Comparison of ENCODE assay signal across 8 mouse cellular contexts in genomic region chr2:126707438-126707779, GRCm38 (mm10). TPM values are rescaled to one million over a fixed set of nuclear protein-coding genes. Genes with fewer than 3 reads are reported as not detected.
DNase-seq lines count a peak whose midpoint lies in the region; ATAC-seq and TF ChIP-seq lines count a peak whose summit lies in the region.

No protein-coding gene starts in this region.

- H3K9me3 ChIP-seq in heart, embryonic 12.5 days (replicated peaks) = no peaks in the 10 kb centered on the region
- H3K9me3 ChIP-seq in G1E (replicated peaks) = 0 out of 2 replicates have a peak, but pooled peaks cover 2% of the 10 kb centered on the region
- H3K9me3 ChIP-seq in hindbrain, embryonic 12.5 days (replicated peaks) = no peaks in the 10 kb centered on the region
- H3K9me3 ChIP-seq in midbrain, embryonic 10.5 days (replicated peaks) = no peaks in the 10 kb centered on the region

- H3K9ac ChIP-seq in heart, embryonic 12.5 days = peak overlapping the region; percentile 94
- H3K9ac ChIP-seq in hindbrain, embryonic 12.5 days = peak overlapping the region; percentile 82

- intact Hi-C loops in heart, postnatal 25 days (cut with DNase I) = loop anchor here (2.0 kb wide), 1 partner anchor 33 kb away; no protein-coding TSS in a partner anchor

- peaks cover 7% of the 10 kb centered on the region for H3K27me3 ChIP-seq in heart, embryonic 12.5 days (replicated peaks)
- H3K27me3 ChIP-seq in G1E (ENCODE audit: insufficient read depth, low read length) = no peaks in the 10 kb centered on the region; the same call in 1 of the 2 replicates
- H3K27me3 ChIP-seq in hindbrain, embryonic 12.5 days = peaks cover 9% of the 10 kb centered on the region; the same call in 1 of the 2 replicates
- H3K27me3 ChIP-seq in midbrain, embryonic 10.5 days (ENCODE audit: low read depth, poor library complexity, severe bottlenecking) = peaks cover 4% of the 10 kb centered on the region; the same call in 1 of the 2 replicates

- no peak for TF ChIP-seq CTCF in G1E (IDR thresholded peaks at IDR 0.05; ENCODE audit: low read depth, low read length)

- peak overlapping the region; percentile 77 for H3K27ac ChIP-seq in heart, embryonic 12.5 days (ENCODE audit: poor library complexity, severe bottlenecking)
- peak overlapping the region; percentile 76 for H3K27ac ChIP-seq in hindbrain, embryonic 12.5 days
- peak overlapping the region; percentile 89 for H3K27ac ChIP-seq in midbrain, embryonic 10.5 days (replicated peaks)

- peak; percentile 80 for ATAC-seq in heart, embryonic 12.5 days (ENCODE audit: insufficient number of reproducible peaks, low FRiP score)
- no peak for ATAC-seq in G1E (ENCODE audit: extremely low read depth, insufficient number of reproducible peaks, low FRiP score, poor library complexity, severe bottlenecking)
- ATAC-seq in hindbrain, embryonic 12.5 days (ENCODE audit: low FRiP score) = peak; percentile 86
- no peak; the same call in 1 of the 2 replicates for ATAC-seq in cerebellum, adult (ENCODE audit: insufficient number of reproducible peaks, low FRiP score, low TSS enrichment)

- H3K4me1 ChIP-seq in heart, embryonic 12.5 days (replicated peaks) = peaks cover 6% of the 10 kb centered on the region
- H3K4me1 ChIP-seq in G1E (ENCODE audit: insufficient read depth, low read depth, low read length) = peaks cover 10% of the 10 kb centered on the region
- peaks cover 10% of the 10 kb centered on the region for H3K4me1 ChIP-seq in hindbrain, embryonic 12.5 days
- peaks cover 14% of the 10 kb centered on the region for H3K4me1 ChIP-seq in midbrain, embryonic 10.5 days

- peaks cover 4% of the 10 kb centered on the region; the same call in 1 of the 2 replicates for H3K36me3 ChIP-seq in heart, embryonic 12.5 days
- H3K36me3 ChIP-seq in G1E (replicated peaks) = peaks cover 17% of the 10 kb centered on the region
- no peaks in the 10 kb centered on the region for H3K36me3 ChIP-seq in hindbrain, embryonic 12.5 days
- H3K36me3 ChIP-seq in midbrain, embryonic 10.5 days = no peaks in the 10 kb centered on the region

- DNase-seq in heart, postnatal 25 days (ENCODE audit: low spot score) = no peak
- DNase-seq in G1E (ENCODE audit: low spot score) = no peak
- no peak for DNase-seq in midbrain, embryonic 10.5 days (ENCODE audit: low spot score)
- no peak for DNase-seq in gastrocnemius, adult 18-20 months (ENCODE audit: low spot score)
- DNase-seq in yolk sac, embryonic 10.5 days (ENCODE audit: low spot score) = no peak

- H3K4me3 ChIP-seq in heart, embryonic 12.5 days = peak overlapping the region; percentile 94
- peak overlapping the region; percentile 96 for H3K4me3 ChIP-seq in G1E (ENCODE audit: low read depth, low read length)
- peak overlapping the region; percentile 80 for H3K4me3 ChIP-seq in hindbrain, embryonic 12.5 days
- H3K4me3 ChIP-seq in midbrain, embryonic 10.5 days = peak overlapping the region; percentile 85

- under 1% methylated on average over 23 of the region's 23 CpGs for WGBS in heart, embryonic 12.5 days
- 0% methylated on average over 23 of the region's 23 CpGs for WGBS in hindbrain, embryonic 12.5 days
- WGBS in midbrain, embryonic 10.5 days = 0% methylated on average over 23 of the region's 23 CpGs

- H3K4me2 ChIP-seq in heart, embryonic 12.5 days = peak overlapping the region; percentile 71
- peak overlapping the region; percentile 67 for H3K4me2 ChIP-seq in hindbrain, embryonic 12.5 days (replicated peaks)

RNA-seq across cellular contexts. Expression of gene Usp8, which starts 0.3 kb away (rescaled TPM):
- 37.5 and 39.1 TPM in 2 replicates for polyA plus RNA-seq in heart, embryonic 12.5 days (2016; fragmentation: Nextera tagmentation; extraction: Ambion mirVana)
- total RNA-seq in heart, postnatal 25 days (2021) = 10 to 100 TPM; 27.9 to 28.4 TPM
- total RNA-seq in G1E (2014; fragmentation: Nextera tagmentation) (72.1 and 81.5 TPM in 2 replicates), G1E (2017) (40.5 and 52.2 TPM in 2 replicates)
- polyA plus RNA-seq in G1E (2012) = 15.5 and 19.4 TPM in 2 replicates
- 40.0 and 44.6 TPM in 2 replicates for polyA plus RNA-seq in hindbrain, embryonic 12.5 days (2016; fragmentation: Nextera tagmentation; extraction: Ambion mirVana)
- polyA plus RNA-seq in midbrain, embryonic 10.5 days (2016; fragmentation: Nextera tagmentation; extraction: Ambion mirVana) = 38.1 and 42.3 TPM in 2 replicates
- total RNA-seq in gastrocnemius, adult 18-20 months (2021) = 10 to 100 TPM; 16.3 to 17.1 TPM

RNA-seq across cellular contexts. Expression of gene Gabpb1, which starts 31.3 kb away (rescaled TPM):
- polyA plus RNA-seq in heart, embryonic 12.5 days (2016; fragmentation: Nextera tagmentation; extraction: Ambion mirVana) = 38.8 and 39.0 TPM in 2 replicates
- total RNA-seq in heart, postnatal 25 days (2021) = 10 to 100 TPM; 13.0 to 16.0 TPM
- total RNA-seq in G1E (2014; fragmentation: Nextera tagmentation) = 71.9 and 73.8 TPM in 2 replicates
- total RNA-seq in G1E (2017) = 22.3 and 26.2 TPM in 2 replicates
- polyA plus RNA-seq in G1E (2012) = 3.9 and 4.6 TPM in 2 replicates
- polyA plus RNA-seq in hindbrain, embryonic 12.5 days (2016; fragmentation: Nextera tagmentation; extraction: Ambion mirVana) = 65.3 and 71.2 TPM in 2 replicates
- 77.2 and 78.6 TPM in 2 replicates for polyA plus RNA-seq in midbrain, embryonic 10.5 days (2016; fragmentation: Nextera tagmentation; extraction: Ambion mirVana)
- total RNA-seq in gastrocnemius, adult 18-20 months (2021) = 1 to 10 TPM; 5.6 to 6.0 TPM

Comparison
In these comparisons a context has a peak if more than half of its experiments do, and no peak if none do; other contexts are left out.
1. ATAC-seq: peak in heart, embryonic 12.5 days (single experiment) and hindbrain, embryonic 12.5 days (single experiment); none in G1E (single experiment) and cerebellum, adult (single experiment).
2. Peak in every context shown above with its lines, with median percentiles within 50 percentile points of each other: H3K27ac ChIP-seq and H3K4me3 ChIP-seq.